In the genomic region with DNA sequence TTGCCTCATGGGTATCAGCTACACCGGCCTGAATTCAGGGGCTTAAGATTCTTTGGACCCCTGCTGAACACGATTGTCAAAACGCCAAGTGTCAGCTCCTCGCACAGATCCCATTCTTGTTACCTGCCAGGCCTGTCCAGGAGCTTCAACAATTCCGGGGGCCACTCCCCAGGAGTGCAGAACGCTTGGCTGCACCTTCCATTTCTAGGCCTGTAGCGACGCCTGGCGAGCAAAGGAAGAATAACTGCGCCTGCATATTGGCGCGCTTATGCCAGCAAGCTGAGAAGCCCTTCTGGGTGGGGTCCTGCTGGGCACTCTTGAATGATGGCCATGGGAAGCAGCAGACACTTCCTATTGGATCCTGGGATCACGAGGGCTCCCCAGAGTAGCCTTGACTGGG, we compare ENCODE assay signal across 9 mouse cellular contexts. TPM values are rescaled to one million over a fixed set of nuclear protein-coding genes. Genes with fewer than 3 reads are reported as not detected.
DNase-seq lines count a peak whose midpoint lies in the region; ATAC-seq and TF ChIP-seq lines count a peak whose summit lies in the region.
"Had no signal": no experiment of that assay in that cellular context is flagged by ENCODE, and none has a peak within 500 bp of the region (broad histone marks: within the 10 kb centered on the region; RNA-seq: fewer than 3 reads in every experiment).

No protein-coding gene starts in this region.

- peak overlapping the region; percentile 32; the same call in 1 of the 2 replicates for H3K4me2 ChIP-seq in forebrain, embryonic 11.5 days (ENCODE audit: low read depth, low read length, severe bottlenecking)
- H3K4me2 ChIP-seq in heart, postnatal 0 days (ENCODE audit: low read depth, low read length), result peak overlapping the region; percentile 44
- peak overlapping the region; percentile 39 for H3K4me2 ChIP-seq in liver, embryonic 13.5 days
- peak overlapping the region; percentile 48 for H3K4me2 ChIP-seq in stomach, embryonic 16.5 days (ENCODE audit: low read depth, low read length)

- under 1% methylated on average over 13 of the region's 13 CpGs for WGBS in forebrain, embryonic 11.5 days
- WGBS in heart, postnatal 0 days, result 3% methylated on average over 13 of the region's 13 CpGs
- 2% methylated on average over 13 of the region's 13 CpGs for WGBS in liver, embryonic 13.5 days (ENCODE audit: insufficient replicate concordance)
- WGBS in stomach, embryonic 16.5 days, result 1% methylated on average over 13 of the region's 13 CpGs

- no peak overlapping the region for H3K27ac ChIP-seq in forebrain, embryonic 11.5 days (ENCODE audit: low read depth, low read length)
- no peak overlapping the region for H3K27ac ChIP-seq in heart, postnatal 0 days (ENCODE audit: low read depth)
- no peak overlapping the region for H3K27ac ChIP-seq in liver, embryonic 13.5 days
- no peak overlapping the region for H3K27ac ChIP-seq in stomach, embryonic 16.5 days (ENCODE audit: low read length)

- H3K36me3 ChIP-seq in forebrain, embryonic 11.5 days (ENCODE audit: control insufficient read depth, insufficient read depth, low read length), result no peaks in the 10 kb centered on the region
- H3K36me3 ChIP-seq in heart, postnatal 0 days (replicated peaks; ENCODE audit: control insufficient read depth, insufficient read depth, low read length), result no peaks in the 10 kb centered on the region
- no peaks in the 10 kb centered on the region for H3K36me3 ChIP-seq in liver, embryonic 13.5 days
- no peaks in the 10 kb centered on the region for H3K36me3 ChIP-seq in stomach, embryonic 16.5 days (ENCODE audit: control insufficient read depth, insufficient read depth, low read length)

- peak; percentile 62 for DNase-seq in c-Kit-positive CD71-negative TER-119-negative erythroid progenitor cells, embryonic 14.5 days (ENCODE audit: low read depth)
- peak; percentile 90 for DNase-seq in forebrain, embryonic 11.5 days (ENCODE audit: low spot score)
- peak; percentile 69 for DNase-seq in heart, postnatal 0 days (ENCODE audit: low spot score)
- peak; percentile 77 to 82 for DNase-seq in kidney, postnatal 25 days
- DNase-seq in liver, embryonic 13.5 days, result peak; percentile 53
- DNase-seq in natural killer cell, adult 2 months (ENCODE audit: low spot score in 2 of 2), result peak; percentile 54 to 61

- H3K9ac ChIP-seq in forebrain, embryonic 11.5 days (ENCODE audit: low read length), result no peak overlapping the region; the same call in 1 of the 2 replicates
- no peak overlapping the region for H3K9ac ChIP-seq in heart, postnatal 0 days (replicated peaks; ENCODE audit: low read depth, low read length)
- no peak overlapping the region for H3K9ac ChIP-seq in liver, embryonic 13.5 days
- H3K9ac ChIP-seq in stomach, embryonic 16.5 days (ENCODE audit: low read length), result peak overlapping the region; percentile 43

- H3K9me3 ChIP-seq in forebrain, embryonic 11.5 days (ENCODE audit: control insufficient read depth, low read length), result no peaks in the 10 kb centered on the region
- no peaks in the 10 kb centered on the region for H3K9me3 ChIP-seq in heart, postnatal 0 days (replicated peaks; ENCODE audit: control insufficient read depth, low read length)
- no peaks in the 10 kb centered on the region for H3K9me3 ChIP-seq in liver, embryonic 13.5 days (replicated peaks)
- H3K9me3 ChIP-seq in stomach, embryonic 16.5 days (replicated peaks; ENCODE audit: control insufficient read depth, low read length), result no peaks in the 10 kb centered on the region

- peak; percentile 51 for ATAC-seq in CD4-positive, CD25-positive, alpha-beta regulatory T cell, adult 4 months
- peak; percentile 22; the same call in 1 of the 2 replicates for ATAC-seq in forebrain, embryonic 11.5 days (replicated peaks; ENCODE audit: low FRiP score)
- ATAC-seq in heart, postnatal 0 days (ENCODE audit: insufficient read depth, low read depth), result peak; percentile 48; the same call in 1 of the 2 replicates
- ATAC-seq in liver, embryonic 13.5 days (ENCODE audit: low read depth), result no peak
- ATAC-seq in stomach, embryonic 16.5 days (ENCODE audit: insufficient read depth, low FRiP score), result peak; percentile 42; the same call in 1 of the 2 replicates

- TF ChIP-seq EP300 in heart, postnatal 0 days (IDR thresholded peaks at IDR 0.05; ENCODE audit: low read depth), result no peak

- H3K4me1 ChIP-seq in forebrain, embryonic 11.5 days (replicated peaks; ENCODE audit: control insufficient read depth, insufficient read depth, low read length), result peaks cover 11% of the 10 kb centered on the region; the same call in 1 of the 2 replicates
- H3K4me1 ChIP-seq in heart, postnatal 0 days (ENCODE audit: control insufficient read depth, insufficient read depth), result no peaks in the 10 kb centered on the region
- H3K4me1 ChIP-seq in liver, embryonic 13.5 days (replicated peaks), result peaks cover 11% of the 10 kb centered on the region
- H3K4me1 ChIP-seq in stomach, embryonic 16.5 days (ENCODE audit: control insufficient read depth, insufficient read depth, low read length), result peaks cover 6% of the 10 kb centered on the region; the same call in 1 of the 2 replicates

- peak; percentile 90 for TF ChIP-seq CTCF in heart, postnatal 0 days (IDR thresholded peaks at IDR 0.05; ENCODE audit: low read depth)

- 0 out of 2 replicates have a peak overlapping the region, but pooled peaks have one; percentile 6 for H3K4me3 ChIP-seq in forebrain, embryonic 11.5 days (ENCODE audit: low read depth, low read length)
- H3K4me3 ChIP-seq in heart, postnatal 0 days (ENCODE audit: low read depth, low read length), result 0 out of 2 replicates have a peak overlapping the region, but pooled peaks have one; percentile 12
- peak overlapping the region; percentile 14; the same call in 1 of the 2 replicates for H3K4me3 ChIP-seq in liver, embryonic 13.5 days (replicated peaks)
- H3K4me3 ChIP-seq in stomach, embryonic 16.5 days (replicated peaks; ENCODE audit: low read length), result peak overlapping the region; percentile 27
- H3K4me3 ChIP-seq: erythroblast, embryonic 14.5 days had no signal

- H3K27me3 ChIP-seq in forebrain, embryonic 11.5 days (ENCODE audit: control insufficient read depth, insufficient read depth, low read length), result 0 out of 2 replicates have a peak, but pooled peaks cover under 1% of the 10 kb centered on the region
- H3K27me3 ChIP-seq in heart, postnatal 0 days (ENCODE audit: control insufficient read depth, insufficient read depth, low read length), result peaks cover under 1% of the 10 kb centered on the region
- peaks cover 59% of the 10 kb centered on the region for H3K27me3 ChIP-seq in liver, embryonic 13.5 days
- H3K27me3 ChIP-seq in stomach, embryonic 16.5 days (ENCODE audit: control insufficient read depth, insufficient read depth, low read length), result no peaks in the 10 kb centered on the region

RNA-seq across cellular contexts. Expression of gene Nxph3, which starts 7.2 kb away (rescaled TPM):
- polyA plus RNA-seq in CD4-positive, CD25-positive, alpha-beta regulatory T cell, adult 4 months (2017; shearing (Covaris generic)), result not detected
- polyA plus RNA-seq in forebrain, embryonic 11.5 days (2014; fragmentation: Nextera tagmentation; extraction: Ambion mirVana), result 0.25 and 0.28 TPM in 2 replicates
- total RNA-seq in heart, postnatal 0 days (2014; rRNA removed; ENCODE audit: low replicate concordance), result not detected in 2 replicates
- 0.08 and 0.14 TPM in 2 replicates for polyA plus RNA-seq in heart, postnatal 0 days (2015; fragmentation: Nextera tagmentation; extraction: Ambion mirVana)
- polyA plus RNA-seq in liver, embryonic 13.5 days (2015; fragmentation: Nextera tagmentation; extraction: Ambion mirVana), result 0.07 TPM in 1 of 2 replicates, not detected in the other
- 0.50 and 0.62 TPM in 2 replicates for polyA plus RNA-seq in stomach, embryonic 16.5 days (2015; fragmentation: Nextera tagmentation; extraction: Ambion mirVana)
- polyA plus RNA-seq: erythroblast, embryonic 14.5 days had no signal
